Mouse (Mus musculus): ENCODE measurements at regions not wholly inside any gene's neighbourhood (a gene's known extent, or its start where the extent isn't known, plus 50 kb on each side); places are given as distances from the start of the nearest gene placed in this dataset.

DNA sequence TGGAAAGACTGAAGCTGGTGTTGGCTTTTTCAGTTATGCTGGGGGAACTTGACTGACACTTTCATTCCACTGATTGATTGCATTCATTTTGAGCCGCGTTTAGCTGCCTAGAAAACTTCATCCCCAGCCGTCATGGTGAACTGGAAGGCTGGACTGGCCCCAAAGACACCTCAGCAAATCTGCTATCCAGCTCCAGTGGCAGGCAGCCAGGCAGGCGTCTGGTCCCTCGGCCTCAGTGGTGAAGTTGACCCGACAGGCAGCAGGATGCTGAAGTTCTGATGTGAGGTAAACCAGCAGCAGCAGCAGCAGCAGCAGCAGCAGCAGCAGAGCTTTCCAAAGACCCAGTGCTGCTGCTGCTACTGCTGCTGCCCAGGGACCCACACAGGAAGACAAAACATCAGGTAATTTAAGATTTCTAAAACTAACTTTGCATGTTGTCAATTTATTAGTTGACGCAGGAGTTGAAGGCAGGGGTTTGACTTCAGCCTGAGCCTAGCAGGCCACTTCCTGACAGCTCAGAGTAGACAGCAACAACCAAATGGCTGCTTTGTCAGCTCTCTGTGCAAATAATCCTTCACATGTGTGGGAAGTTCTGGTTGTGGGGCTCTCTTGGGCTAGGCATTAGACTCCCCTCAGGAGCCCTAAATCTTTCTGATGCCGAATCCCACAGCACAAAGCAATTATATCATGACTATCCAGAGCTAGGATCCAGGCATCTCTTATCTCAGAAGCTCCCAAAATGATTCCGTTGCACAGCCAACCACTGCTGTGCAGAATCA, 200.4 kb upstream of the Nhs start:
- H3K9me3 ChIP-seq (ENCODE audit: low read length) = no peaks in the 10 kb centered on the region
- no peak overlapping the region for H3K4me3 ChIP-seq (replicated peaks; ENCODE audit: low read length)
- H3K4me1 ChIP-seq (replicated peaks; ENCODE audit: low read depth, low read length) = no peaks in the 10 kb centered on the region
- TF ChIP-seq POU5F1 (IDR thresholded peaks at IDR 0.05; ENCODE audit: borderline replicate concordance, low read length) (no peak), CTCF (conservative IDR thresholded peaks at IDR 0.05; ENCODE audit: low read length) (no peak), NANOG (IDR thresholded peaks at IDR 0.05; ENCODE audit: borderline replicate concordance, low read length) (no peak)
- H3K36me3 ChIP-seq (ENCODE audit: insufficient read depth, low read length) = no peaks in the 10 kb centered on the region
- no peaks in the 10 kb centered on the region for H3K27me3 ChIP-seq (ENCODE audit: insufficient read depth, low read length)

DNA sequence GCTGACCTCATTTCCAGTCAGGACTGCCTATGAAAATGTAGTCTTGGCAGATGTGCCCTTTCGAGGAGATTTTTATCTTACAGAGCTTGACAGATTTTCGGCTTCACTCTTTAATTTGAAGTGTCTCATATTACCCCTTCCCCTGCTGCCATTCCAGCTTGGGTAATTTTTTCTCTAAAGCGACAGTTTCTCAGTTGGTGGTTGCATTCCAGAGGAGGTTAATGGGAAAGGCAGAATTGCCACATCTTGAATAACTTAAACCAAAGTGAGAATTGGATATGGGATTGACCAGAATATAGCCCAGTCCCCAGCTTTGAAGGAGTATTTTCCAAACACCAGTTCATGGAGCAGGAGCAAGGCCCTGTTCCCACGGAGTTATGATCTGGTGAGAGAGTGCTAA, 188.8 kb upstream of the Nhs start:
- Histone ChIP-seq H3K4me1 (replicated peaks; ENCODE audit: low read depth, low read length) (no peaks in the 10 kb centered on the region), H3K4me3 (replicated peaks; ENCODE audit: low read length) (no peak overlapping the region), H3K27me3 (ENCODE audit: insufficient read depth, low read length) (no peaks in the 10 kb centered on the region), H3K9me3 (ENCODE audit: low read length) (no peaks in the 10 kb centered on the region), H3K36me3 (ENCODE audit: insufficient read depth, low read length) (no peaks in the 10 kb centered on the region)
- TF ChIP-seq NANOG (IDR thresholded peaks at IDR 0.05; ENCODE audit: borderline replicate concordance, low read length) (no peak), CTCF (conservative IDR thresholded peaks at IDR 0.05; ENCODE audit: low read length) (no peak), POU5F1 (IDR thresholded peaks at IDR 0.05; ENCODE audit: borderline replicate concordance, low read length) (no peak)

DNA sequence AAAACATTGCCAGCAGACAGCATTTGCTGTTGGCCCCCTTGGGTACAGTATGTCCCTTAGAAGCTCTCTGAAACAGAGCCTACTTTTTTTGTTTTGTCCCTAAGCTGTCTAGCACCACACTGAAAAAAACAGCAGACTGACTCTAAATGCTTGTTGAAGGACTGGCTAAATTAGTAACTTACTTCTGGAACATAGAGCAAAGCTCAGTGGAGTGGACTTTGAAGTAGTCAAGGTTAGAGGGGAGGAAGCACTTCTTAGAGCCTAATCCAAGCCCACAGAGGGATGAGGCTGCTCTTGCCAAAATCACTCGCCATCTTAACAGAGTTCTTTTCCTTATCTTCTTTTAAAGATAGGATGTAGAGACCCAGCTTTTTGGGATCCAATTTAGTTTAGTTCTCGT, 188.4 kb upstream of the Nhs start:
- H3K4me1 ChIP-seq (replicated peaks; ENCODE audit: low read depth, low read length) = no peaks in the 10 kb centered on the region
- no peaks in the 10 kb centered on the region for H3K27me3 ChIP-seq (ENCODE audit: insufficient read depth, low read length)
- TF ChIP-seq POU5F1 (IDR thresholded peaks at IDR 0.05; ENCODE audit: borderline replicate concordance, low read length) = no peak
- no peak for TF ChIP-seq NANOG (IDR thresholded peaks at IDR 0.05; ENCODE audit: borderline replicate concordance, low read length)
- TF ChIP-seq CTCF (conservative IDR thresholded peaks at IDR 0.05; ENCODE audit: low read length) = no peak
- H3K4me3 ChIP-seq (replicated peaks; ENCODE audit: low read length) = no peak overlapping the region
- no peaks in the 10 kb centered on the region for H3K9me3 ChIP-seq (ENCODE audit: low read length)
- H3K36me3 ChIP-seq (ENCODE audit: insufficient read depth, low read length) = no peaks in the 10 kb centered on the region

DNA sequence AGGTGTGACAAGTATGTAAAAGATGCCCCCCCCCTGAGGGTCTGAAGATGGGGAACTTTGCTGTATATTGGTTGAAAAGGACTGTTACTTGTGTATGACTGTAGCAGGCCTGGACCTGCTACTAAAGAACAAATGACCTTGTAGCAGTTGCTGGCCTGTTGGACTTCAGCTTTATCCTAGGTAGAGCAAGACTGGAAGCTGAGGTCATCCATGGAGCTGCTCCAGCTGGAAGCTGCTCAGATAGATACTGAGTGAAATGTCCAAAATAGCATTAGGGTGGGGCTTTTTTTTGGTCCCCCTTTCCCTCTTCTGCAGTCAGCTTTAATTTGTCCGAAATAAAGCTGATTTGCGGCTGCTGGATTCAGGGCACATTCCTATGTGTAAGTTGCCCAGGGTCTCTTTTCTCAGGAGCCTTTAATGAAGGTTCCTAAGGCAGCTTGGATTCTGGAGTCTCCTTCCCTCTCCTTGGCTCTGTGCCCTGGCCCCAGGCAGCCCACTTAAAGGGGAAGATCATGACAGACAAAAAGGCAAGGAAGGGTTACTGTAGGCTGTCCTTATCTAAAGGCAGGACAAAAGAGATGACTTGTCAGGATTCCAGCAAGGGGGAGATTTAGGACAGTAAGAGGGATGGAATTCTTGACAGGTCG, 186.1 kb upstream of the Nhs start:
- H3K27me3 ChIP-seq (ENCODE audit: insufficient read depth, low read length) = no peaks in the 10 kb centered on the region
- no peaks in the 10 kb centered on the region for H3K4me1 ChIP-seq (replicated peaks; ENCODE audit: low read depth, low read length)
- no peaks in the 10 kb centered on the region for H3K36me3 ChIP-seq (ENCODE audit: insufficient read depth, low read length)
- TF ChIP-seq POU5F1 (IDR thresholded peaks at IDR 0.05; ENCODE audit: borderline replicate concordance, low read length) (no peak), CTCF (conservative IDR thresholded peaks at IDR 0.05; ENCODE audit: low read length) (no peak), NANOG (IDR thresholded peaks at IDR 0.05; ENCODE audit: borderline replicate concordance, low read length) (no peak)
- no peaks in the 10 kb centered on the region for H3K9me3 ChIP-seq (ENCODE audit: low read length)
- no peak overlapping the region for H3K4me3 ChIP-seq (replicated peaks; ENCODE audit: low read length)

DNA sequence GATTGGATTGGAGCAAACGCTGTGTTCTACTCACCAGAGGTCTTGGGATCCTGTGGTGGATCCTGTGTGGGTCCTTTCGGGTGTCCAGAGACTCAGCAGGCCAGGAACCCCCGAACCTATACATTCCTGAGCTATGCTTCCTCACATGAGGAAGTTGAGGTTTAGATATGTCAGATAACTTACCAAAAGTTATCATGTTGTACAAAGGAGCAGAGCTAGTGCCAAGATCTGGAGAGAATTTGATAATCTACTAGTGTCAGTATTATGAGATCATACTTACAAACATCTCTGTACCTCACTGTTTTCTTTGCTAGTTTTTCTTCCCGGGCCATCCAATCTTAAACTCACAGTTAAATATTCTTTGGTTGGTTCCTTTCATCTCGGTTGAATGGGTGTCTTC, 172.6 kb upstream of the Nhs start:
- H3K4me3 ChIP-seq (replicated peaks; ENCODE audit: low read length) = no peak overlapping the region
- peaks cover 9% of the 10 kb centered on the region for H3K9me3 ChIP-seq (ENCODE audit: low read length)
- no peaks in the 10 kb centered on the region for H3K27me3 ChIP-seq (ENCODE audit: insufficient read depth, low read length)
- H3K4me1 ChIP-seq (replicated peaks; ENCODE audit: low read depth, low read length) = no peaks in the 10 kb centered on the region
- TF ChIP-seq NANOG (IDR thresholded peaks at IDR 0.05; ENCODE audit: borderline replicate concordance, low read length) (no peak), CTCF (conservative IDR thresholded peaks at IDR 0.05; ENCODE audit: low read length) (no peak), POU5F1 (IDR thresholded peaks at IDR 0.05; ENCODE audit: borderline replicate concordance, low read length) (no peak)
- no peaks in the 10 kb centered on the region for H3K36me3 ChIP-seq (ENCODE audit: insufficient read depth, low read length)

DNA sequence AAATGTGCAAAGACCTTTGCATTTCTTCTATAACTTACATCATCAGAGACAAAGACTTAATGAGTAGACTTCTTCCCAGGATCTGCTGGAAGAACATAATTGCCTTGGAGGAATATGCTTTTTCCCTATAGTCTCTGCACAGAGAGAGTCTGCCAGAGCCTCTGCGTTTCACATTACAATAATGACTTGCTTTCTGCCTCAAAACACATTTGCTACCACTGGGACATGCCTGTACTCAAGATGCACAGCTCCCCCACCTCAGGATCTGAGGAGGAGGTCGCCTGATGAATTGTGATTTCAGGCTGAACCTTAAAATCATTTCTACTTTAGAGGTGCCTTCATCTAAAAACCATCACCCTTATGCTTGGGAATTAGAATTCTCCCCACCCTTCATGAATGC, 148.1 kb upstream of the Nhs start:
- H3K27me3 ChIP-seq (ENCODE audit: insufficient read depth, low read length) = no peaks in the 10 kb centered on the region
- H3K9me3 ChIP-seq (ENCODE audit: low read length) = no peaks in the 10 kb centered on the region
- no peak overlapping the region for H3K4me3 ChIP-seq (replicated peaks; ENCODE audit: low read length)
- no peak for TF ChIP-seq NANOG (IDR thresholded peaks at IDR 0.05; ENCODE audit: borderline replicate concordance, low read length)
- TF ChIP-seq POU5F1 (IDR thresholded peaks at IDR 0.05; ENCODE audit: borderline replicate concordance, low read length) = no peak
- TF ChIP-seq CTCF (conservative IDR thresholded peaks at IDR 0.05; ENCODE audit: low read length) = no peak
- no peaks in the 10 kb centered on the region for H3K4me1 ChIP-seq (replicated peaks; ENCODE audit: low read depth, low read length)
- H3K36me3 ChIP-seq (ENCODE audit: insufficient read depth, low read length) = no peaks in the 10 kb centered on the region

DNA sequence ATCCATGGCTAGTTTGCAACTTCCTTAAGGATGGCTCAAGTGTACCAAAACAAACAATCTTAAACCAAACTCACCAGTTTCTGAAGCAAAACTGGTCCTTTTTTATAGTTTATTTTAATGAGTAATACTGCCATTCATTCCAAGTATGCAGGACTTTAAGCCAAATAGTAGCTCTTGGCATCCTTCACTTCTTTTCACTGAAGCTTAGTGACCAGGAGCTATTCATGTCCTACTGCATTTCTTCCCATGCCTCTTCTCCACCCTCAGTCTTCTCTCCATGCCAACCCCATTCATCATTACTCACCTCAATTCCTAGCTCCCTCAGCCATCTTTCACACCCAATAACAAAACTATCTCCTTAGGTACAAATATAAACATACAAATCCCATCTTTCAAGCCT, 144.6 kb upstream of the Nhs start:
- no peak overlapping the region for H3K4me3 ChIP-seq (replicated peaks; ENCODE audit: low read length)
- H3K9me3 ChIP-seq (ENCODE audit: low read length) = no peaks in the 10 kb centered on the region
- TF ChIP-seq POU5F1 (IDR thresholded peaks at IDR 0.05; ENCODE audit: borderline replicate concordance, low read length) (no peak), CTCF (conservative IDR thresholded peaks at IDR 0.05; ENCODE audit: low read length) (no peak), NANOG (IDR thresholded peaks at IDR 0.05; ENCODE audit: borderline replicate concordance, low read length) (no peak)
- no peaks in the 10 kb centered on the region for H3K36me3 ChIP-seq (ENCODE audit: insufficient read depth, low read length)
- no peaks in the 10 kb centered on the region for H3K27me3 ChIP-seq (ENCODE audit: insufficient read depth, low read length)
- no peaks in the 10 kb centered on the region for H3K4me1 ChIP-seq (replicated peaks; ENCODE audit: low read depth, low read length)

DNA sequence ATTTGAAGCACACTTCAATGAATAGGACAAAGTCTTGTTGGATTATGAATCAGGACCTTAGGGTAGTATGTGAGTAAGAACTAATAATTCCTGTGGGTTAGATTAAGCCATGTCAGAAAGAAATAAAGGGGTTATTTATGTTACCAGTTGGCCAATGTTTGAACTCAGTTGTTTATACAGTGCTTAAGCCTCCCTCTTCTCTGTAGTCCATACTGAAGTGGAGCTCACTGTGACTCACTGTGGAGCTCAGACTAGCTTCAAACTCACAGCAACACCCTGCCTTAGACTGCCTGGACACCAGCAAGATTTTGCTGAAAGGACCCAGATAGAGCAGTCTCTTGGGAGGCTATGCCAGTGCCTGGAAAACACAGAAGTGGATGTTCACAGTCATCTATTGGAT, 143.3 kb upstream of the Nhs start:
- Histone ChIP-seq H3K4me1 (replicated peaks; ENCODE audit: low read depth, low read length) (no peaks in the 10 kb centered on the region), H3K36me3 (ENCODE audit: insufficient read depth, low read length) (no peaks in the 10 kb centered on the region), H3K9me3 (ENCODE audit: low read length) (no peaks in the 10 kb centered on the region), H3K4me3 (replicated peaks; ENCODE audit: low read length) (no peak overlapping the region), H3K27me3 (ENCODE audit: insufficient read depth, low read length) (no peaks in the 10 kb centered on the region)
- TF ChIP-seq NANOG (IDR thresholded peaks at IDR 0.05; ENCODE audit: borderline replicate concordance, low read length) (no peak), POU5F1 (IDR thresholded peaks at IDR 0.05; ENCODE audit: borderline replicate concordance, low read length) (no peak), CTCF (conservative IDR thresholded peaks at IDR 0.05; ENCODE audit: low read length) (no peak)

Measured in E14TG2a.4 (cell line).